Mouse (Mus musculus): Measurements from ENCODE around the gene Mbd3l2. TPM values are rescaled to one million over a fixed set of nuclear protein-coding genes. Genes with fewer than 3 reads are reported as not detected.

Gene Mbd3l2
- not detected for polyA plus RNA-seq (2017; shearing (Covaris generic))

GRCm38 (mm10) chr9:18430354-18430753 lies at the start of gene Mbd3l2:
Gene Mbd3l2 (plus strand): TSS chr9:18430654.

DNA sequence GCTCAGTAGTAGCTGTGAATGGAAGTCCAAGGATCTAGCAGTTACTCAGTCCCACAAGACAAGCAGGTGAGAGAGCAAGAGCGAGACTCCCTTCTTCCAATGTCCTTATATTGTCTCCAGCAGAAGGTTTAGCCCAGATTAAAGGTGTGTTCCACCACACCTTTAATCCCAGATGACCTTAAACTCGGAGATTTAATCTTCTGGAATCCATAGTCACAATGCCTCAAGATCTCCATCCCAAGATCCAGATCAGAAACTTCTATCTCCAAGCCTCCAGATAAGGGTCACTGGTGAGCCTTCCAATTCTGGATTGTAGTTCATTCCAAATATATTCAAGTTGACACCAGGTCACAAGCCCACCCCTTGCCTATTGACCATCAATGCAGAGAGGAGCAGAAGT lies 27.6 kb upstream of the Mbd3l2 start, which contains the start of gene Naalad2:
Gene Naalad2, minus strand, starts transcription at position 101 of the 400 bp plus-strand sequence.

DNA sequence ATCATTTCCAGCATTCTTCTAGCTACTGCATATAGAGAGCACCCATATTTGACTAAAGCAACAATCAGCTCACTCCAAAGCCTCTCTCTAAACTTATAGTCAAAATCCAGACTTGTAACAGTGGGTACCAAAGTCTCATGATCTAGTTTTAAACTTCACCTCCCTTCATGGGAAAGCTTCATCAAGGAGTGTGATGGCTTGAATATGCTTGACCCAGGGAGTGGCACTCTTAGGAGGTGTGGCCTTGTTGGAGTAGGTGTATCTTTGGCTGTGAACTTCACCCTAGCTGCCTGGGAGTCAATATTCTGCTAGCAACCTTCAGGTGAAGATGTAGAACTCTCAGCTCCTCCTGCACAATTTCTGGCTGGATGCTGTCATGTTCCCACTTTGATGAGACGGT lies 26.3 kb upstream of the Mbd3l2 start, which contains the start of gene Ubtfl1:
Gene Ubtfl1, plus strand, starts transcription at position 301 of the 400 bp plus-strand sequence.

GRCm38 (mm10) chr9:18478168-18478567 lies 47.7 kb downstream of the Mbd3l2 start, which contains the start of the genes Zfp558 and Mbd3l1:
Gene Zfp558 (minus strand): TSS chr9:18478268.
Gene Mbd3l1 (plus strand): TSS chr9:18478359.

Other genes with a start within 250 kb of the Mbd3l2 start
- 120 TPM for gene Chordc1, start 138.5 kb upstream of the Mbd3l2 start, polyA plus RNA-seq (2017; shearing (Covaris generic))
- 0.10 TPM for gene Naalad2, start 27.7 kb upstream of the Mbd3l2 start, polyA plus RNA-seq (2017; shearing (Covaris generic))
- 0.13 TPM for gene Ubtfl1, start 26.2 kb upstream of the Mbd3l2 start, polyA plus RNA-seq (2017; shearing (Covaris generic))
- 2.8 TPM for gene Zfp558, start 47.6 kb downstream of the Mbd3l2 start, polyA plus RNA-seq (2017; shearing (Covaris generic))
- gene Mbd3l1, start 47.7 kb downstream of the Mbd3l2 start, polyA plus RNA-seq (2017; shearing (Covaris generic)) = not detected
- gene Muc16, start 243.9 kb downstream of the Mbd3l2 start, polyA plus RNA-seq (2017; shearing (Covaris generic)) = 0.06 TPM

Measured in CD4-positive, CD25-positive, alpha-beta regulatory T cell (primary cell).